Mouse (Mus musculus): Measurements from ENCODE around the gene Fbxw8. TPM values are rescaled to one million over a fixed set of nuclear protein-coding genes. Genes with fewer than 3 reads are reported as not detected.

Gene Fbxw8
- polyA plus RNA-seq, 1 experiment from 2014 or later, result 18.0 TPM

DNA sequence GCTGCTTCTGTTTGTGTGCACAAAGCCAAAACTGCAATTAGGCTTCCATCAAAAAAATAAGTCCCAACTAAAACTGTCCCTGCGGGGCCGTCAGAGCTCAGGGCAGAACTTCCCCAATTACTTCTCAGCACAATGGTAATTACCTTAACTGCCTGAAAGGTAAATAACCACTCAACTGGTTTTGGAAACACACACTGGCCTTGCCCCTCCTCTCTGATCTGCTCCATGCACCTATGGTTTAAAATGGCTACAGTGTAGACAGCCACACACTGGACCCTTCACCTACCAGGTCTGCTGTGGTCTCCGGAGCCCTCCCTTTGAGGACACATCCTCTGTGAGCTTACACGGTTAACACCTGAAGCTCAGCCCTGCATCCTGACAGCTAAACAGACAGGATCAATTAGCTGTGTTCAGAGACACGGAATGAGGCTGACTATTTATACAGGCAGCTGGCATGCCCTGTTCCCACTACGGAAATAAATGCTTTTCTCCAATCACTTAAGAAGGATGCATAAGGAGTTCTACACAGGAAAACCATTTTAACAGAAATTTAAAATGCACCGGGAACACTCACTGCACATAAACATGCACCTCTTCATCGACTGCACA is 55.3 kb downstream of the Fbxw8 start:
- WGBS, result 33% methylated on average over 8 of the region's 8 CpGs
- ATAC-seq (ENCODE audit: low FRiP score), result peak; percentile 69

DNA sequence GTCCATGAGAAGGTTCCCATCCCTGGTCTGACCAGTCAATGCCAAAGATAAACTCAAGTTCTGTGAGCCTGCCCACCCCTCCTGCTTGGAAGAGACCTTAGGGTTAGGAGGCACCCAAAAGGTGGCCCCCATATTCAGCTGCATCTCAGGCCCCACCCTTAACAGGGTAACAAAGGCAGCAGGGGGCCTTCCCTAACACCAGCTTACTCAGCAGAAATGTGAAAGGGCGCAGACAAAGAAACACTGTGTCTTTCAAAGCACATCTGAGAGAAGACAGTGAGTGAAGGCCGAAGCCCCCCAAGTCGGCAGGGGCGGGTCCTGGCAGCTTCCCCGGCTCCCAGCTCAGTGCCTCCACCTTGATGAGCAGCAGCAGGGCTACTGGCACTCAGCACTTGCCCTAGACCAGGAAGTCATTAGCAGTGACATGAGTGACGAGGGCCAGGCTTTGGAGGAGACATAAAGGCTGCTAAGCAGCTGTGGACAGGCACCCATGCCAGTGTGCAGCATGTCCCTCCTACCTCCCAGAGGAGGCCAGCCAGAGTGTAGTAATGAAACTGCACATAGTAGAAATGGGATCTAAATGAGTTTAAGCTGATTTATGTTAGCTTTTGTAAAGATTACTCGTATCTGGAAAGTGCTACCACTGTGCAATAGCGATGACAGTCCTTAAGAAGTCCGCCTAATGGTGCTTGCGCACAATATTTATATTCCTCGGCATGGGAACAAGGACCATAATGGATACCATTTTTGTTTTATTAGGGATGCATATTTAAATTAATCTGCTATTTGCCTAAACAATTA is 56.0 kb downstream of the Fbxw8 start:
- Histone ChIP-seq H3K4me1 (peaks cover 33% of the 10 kb centered on the region), H3K9me3 (replicated peaks) (no peaks in the 10 kb centered on the region), H3K27me3 (replicated peaks) (no peaks in the 10 kb centered on the region), H3K36me3 (peaks cover 12% of the 10 kb centered on the region), H3K27ac (replicated peaks) (peak overlapping the region; percentile 51), H3K9ac (replicated peaks) (no peak overlapping the region), H3K4me2 (peak overlapping the region; percentile 13; the same call in 1 of the 2 replicates), H3K4me3 (replicated peaks) (no peak overlapping the region)
- peak; percentile 68 for ATAC-seq (ENCODE audit: low FRiP score)
- WGBS, result 29% methylated on average over 11 of the region's 11 CpGs

More for the DNA sequence above, 55.3 kb downstream of the Fbxw8 start:
- H3K4me1 ChIP-seq, result peaks cover 33% of the 10 kb centered on the region
- peak overlapping the region; percentile 51 for H3K27ac ChIP-seq (replicated peaks)
- no peak overlapping the region for H3K4me3 ChIP-seq (replicated peaks)
- H3K9ac ChIP-seq (replicated peaks), result no peak overlapping the region
- no peaks in the 10 kb centered on the region for H3K9me3 ChIP-seq (replicated peaks)
- H3K36me3 ChIP-seq, result peaks cover 5% of the 10 kb centered on the region; the same call in 1 of the 2 replicates
- peak overlapping the region; percentile 13; the same call in 1 of the 2 replicates for H3K4me2 ChIP-seq
- no peaks in the 10 kb centered on the region for H3K27me3 ChIP-seq (replicated peaks)

- WGBS, result 88% methylated on average over 3 of the region's 3 CpGs
- no peak overlapping the region for H3K9ac ChIP-seq (replicated peaks)
- peaks cover 33% of the 10 kb centered on the region for H3K4me1 ChIP-seq
- ATAC-seq (ENCODE audit: low FRiP score), result no peak
- no peaks in the 10 kb centered on the region for H3K27me3 ChIP-seq (replicated peaks)
- no peak overlapping the region for H3K27ac ChIP-seq (replicated peaks)
- no peaks in the 10 kb centered on the region for H3K9me3 ChIP-seq (replicated peaks)
- no peak overlapping the region for H3K4me3 ChIP-seq (replicated peaks)
- peaks cover 28% of the 10 kb centered on the region for H3K36me3 ChIP-seq
- no peak overlapping the region for H3K4me2 ChIP-seq
These were observed 58.9 kb downstream of the Fbxw8 start for GRCm38 (mm10) chr5:118096317-118096716.

GRCm38 (mm10) chr5:118095849-118096248 is 59.4 kb downstream of the Fbxw8 start:
- Histone ChIP-seq H3K9ac (replicated peaks) (no peak overlapping the region), H3K36me3 (peaks cover 33% of the 10 kb centered on the region), H3K27ac (replicated peaks) (no peak overlapping the region), H3K27me3 (replicated peaks) (no peaks in the 10 kb centered on the region), H3K4me3 (replicated peaks) (no peak overlapping the region), H3K4me1 (peaks cover 30% of the 10 kb centered on the region), H3K4me2 (no peak overlapping the region), H3K9me3 (replicated peaks) (no peaks in the 10 kb centered on the region)
- 82% methylated on average over 4 of the region's 4 CpGs for WGBS
- no peak for ATAC-seq (ENCODE audit: low FRiP score)

- Histone ChIP-seq H3K27ac (replicated peaks) (no peak overlapping the region), H3K9me3 (replicated peaks) (no peaks in the 10 kb centered on the region), H3K4me3 (replicated peaks) (no peak overlapping the region), H3K27me3 (replicated peaks) (no peaks in the 10 kb centered on the region), H3K36me3 (peaks cover 37% of the 10 kb centered on the region), H3K4me2 (no peak overlapping the region), H3K4me1 (peaks cover 26% of the 10 kb centered on the region), H3K9ac (replicated peaks) (no peak overlapping the region)
- ATAC-seq (ENCODE audit: low FRiP score), result no peak
- 89% methylated on average over 11 of the region's 11 CpGs for WGBS
These were observed 59.8 kb downstream of the Fbxw8 start for GRCm38 (mm10) chr5:118095433-118095832.

- no peak for ATAC-seq (ENCODE audit: low FRiP score)
- Histone ChIP-seq H3K4me1 (peaks cover 24% of the 10 kb centered on the region), H3K36me3 (peaks cover 38% of the 10 kb centered on the region), H3K9ac (replicated peaks) (no peak overlapping the region), H3K27me3 (replicated peaks) (no peaks in the 10 kb centered on the region), H3K4me3 (replicated peaks) (no peak overlapping the region), H3K4me2 (no peak overlapping the region), H3K9me3 (replicated peaks) (no peaks in the 10 kb centered on the region), H3K27ac (replicated peaks) (no peak overlapping the region)
- WGBS, result 80% methylated on average over 11 of the region's 11 CpGs
These were observed 61.8 kb downstream of the Fbxw8 start for GRCm38 (mm10) chr5:118093321-118094035.

GRCm38 (mm10) chr5:118090837-118091236 is 64.4 kb downstream of the Fbxw8 start:
- peaks cover 38% of the 10 kb centered on the region for H3K36me3 ChIP-seq
- peaks cover 40% of the 10 kb centered on the region for H3K4me1 ChIP-seq
- no peak overlapping the region for H3K9ac ChIP-seq (replicated peaks)
- no peak overlapping the region for H3K4me2 ChIP-seq
- H3K9me3 ChIP-seq (replicated peaks), result no peaks in the 10 kb centered on the region
- H3K27me3 ChIP-seq (replicated peaks), result no peaks in the 10 kb centered on the region
- 97% methylated on average over 2 of the region's 2 CpGs for WGBS
- ATAC-seq (ENCODE audit: low FRiP score), result no peak
- no peak overlapping the region for H3K4me3 ChIP-seq (replicated peaks)
- no peak overlapping the region for H3K27ac ChIP-seq (replicated peaks)

- Histone ChIP-seq H3K4me2 (no peak overlapping the region), H3K9ac (replicated peaks) (no peak overlapping the region), H3K36me3 (peaks cover 34% of the 10 kb centered on the region), H3K27me3 (replicated peaks) (no peaks in the 10 kb centered on the region), H3K4me3 (replicated peaks) (no peak overlapping the region), H3K4me1 (peaks cover 48% of the 10 kb centered on the region), H3K27ac (replicated peaks) (0 out of 2 replicates have a peak overlapping the region, but pooled peaks have one; percentile 72), H3K9me3 (replicated peaks) (no peaks in the 10 kb centered on the region)
- WGBS, result 96% methylated on average over 6 of the region's 6 CpGs
- no peak for ATAC-seq (ENCODE audit: low FRiP score)
These were observed 65.2 kb downstream of the Fbxw8 start for GRCm38 (mm10) chr5:118090101-118090500.

DNA sequence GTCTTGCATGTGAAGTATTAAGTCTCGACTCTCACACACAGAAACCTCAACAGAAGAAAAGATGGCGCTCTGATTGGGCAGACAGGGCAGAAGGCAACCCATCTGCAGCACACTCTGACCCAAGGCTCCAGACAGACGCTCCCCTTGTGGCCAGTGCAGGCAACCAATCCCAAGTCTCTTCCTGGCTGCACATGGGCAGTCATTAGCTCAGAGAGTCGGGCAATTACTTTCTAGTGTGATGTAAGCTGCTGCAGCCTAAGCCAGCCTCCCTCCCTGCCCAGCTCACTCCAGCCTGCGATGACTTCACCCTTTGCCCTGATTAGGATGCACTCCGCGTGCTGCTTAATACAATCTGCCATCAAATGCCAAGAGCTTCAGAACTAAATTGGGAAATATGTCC is 66.2 kb downstream of the Fbxw8 start:
- H3K27ac ChIP-seq (replicated peaks), result peak overlapping the region; percentile 72
- ATAC-seq (ENCODE audit: low FRiP score), result peak; percentile 68
- H3K9ac ChIP-seq (replicated peaks), result no peak overlapping the region
- peaks cover 26% of the 10 kb centered on the region for H3K36me3 ChIP-seq
- 33% methylated on average over 7 of the region's 7 CpGs for WGBS
- no peaks in the 10 kb centered on the region for H3K27me3 ChIP-seq (replicated peaks)
- H3K4me3 ChIP-seq (replicated peaks), result no peak overlapping the region
- no peak overlapping the region for H3K4me2 ChIP-seq
- H3K9me3 ChIP-seq (replicated peaks), result no peaks in the 10 kb centered on the region
- peaks cover 57% of the 10 kb centered on the region for H3K4me1 ChIP-seq

DNA sequence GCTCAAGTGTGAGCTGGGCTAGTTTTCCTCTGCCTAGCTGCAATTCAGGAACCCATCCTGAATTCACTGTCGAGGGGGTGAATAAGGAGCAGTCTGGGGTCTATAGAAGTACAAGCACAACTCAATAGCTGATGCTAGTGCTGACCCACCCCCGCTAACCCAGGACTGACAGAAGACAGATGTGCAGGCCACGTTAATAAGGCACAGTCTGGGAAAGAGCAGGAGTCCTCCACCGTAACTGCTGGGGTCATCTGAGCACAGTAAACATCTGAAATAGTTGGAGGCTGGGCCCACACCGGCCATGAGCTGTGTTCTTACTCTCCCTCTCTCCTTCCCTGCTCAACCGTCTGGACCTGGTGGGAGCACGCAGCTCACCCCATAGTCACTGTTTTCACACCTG is 68.3 kb downstream of the Fbxw8 start:
- H3K27me3 ChIP-seq (replicated peaks), result no peaks in the 10 kb centered on the region
- H3K27ac ChIP-seq (replicated peaks), result no peak overlapping the region
- peaks cover 77% of the 10 kb centered on the region for H3K4me1 ChIP-seq
- no peaks in the 10 kb centered on the region for H3K9me3 ChIP-seq (replicated peaks)
- 51% methylated on average over 7 of the region's 7 CpGs for WGBS
- H3K9ac ChIP-seq (replicated peaks), result no peak overlapping the region
- no peak overlapping the region for H3K4me2 ChIP-seq
- H3K4me3 ChIP-seq (replicated peaks), result no peak overlapping the region
- H3K36me3 ChIP-seq, result peaks cover 16% of the 10 kb centered on the region
- ATAC-seq (ENCODE audit: low FRiP score), result no peak

GRCm38 (mm10) chr5:118085313-118085712 is 70.0 kb downstream of the Fbxw8 start:
- WGBS, result 42% methylated on average over 7 of the region's 7 CpGs
- H3K27me3 ChIP-seq (replicated peaks), result no peaks in the 10 kb centered on the region
- peaks cover 93% of the 10 kb centered on the region for H3K4me1 ChIP-seq
- no peak overlapping the region for H3K4me3 ChIP-seq (replicated peaks)
- no peaks in the 10 kb centered on the region for H3K36me3 ChIP-seq
- 0 out of 2 replicates have a peak overlapping the region, but pooled peaks have one; percentile 65 for H3K27ac ChIP-seq (replicated peaks)
- H3K9me3 ChIP-seq (replicated peaks), result no peaks in the 10 kb centered on the region
- H3K4me2 ChIP-seq, result no peak overlapping the region
- ATAC-seq (ENCODE audit: low FRiP score), result no peak
- H3K9ac ChIP-seq (replicated peaks), result no peak overlapping the region

All from neural tube, embryonic 15.5 days (tissue).